Mouse (Mus musculus): ENCODE measurements at regions not wholly inside any gene's neighbourhood (a gene's known extent, or its start where the extent isn't known, plus 50 kb on each side); places are given as distances from the start of the nearest gene placed in this dataset.

- DNase-seq = no peak
- TF ChIP-seq POLR2A (IDR thresholded peaks at IDR 0.05; ENCODE audit: borderline replicate concordance, extremely low read depth, low read depth, low read length) (no peak), CTCF (IDR thresholded peaks at IDR 0.05; ENCODE audit: insufficient read depth, low read length) (no peak)
- Histone ChIP-seq H3K4me3 (replicated peaks; ENCODE audit: extremely low read depth, low read depth, low read length) (no peak overlapping the region), H3K4me1 (ENCODE audit: control insufficient read depth, insufficient read depth, low read length) (no peaks in the 10 kb centered on the region)
- WGBS = 88% methylated on average over 8 of the region's 8 CpGs
Observed at GRCm38 (mm10) chr4:124057607-124058006, 139.8 kb upstream of the 4930535I16Rik start.

GRCm38 (mm10) chr4:124054240-124054760 is 136.5 kb upstream of the 4930535I16Rik start:
- TF ChIP-seq CTCF (IDR thresholded peaks at IDR 0.05; ENCODE audit: insufficient read depth, low read length) (no peak), POLR2A (IDR thresholded peaks at IDR 0.05; ENCODE audit: borderline replicate concordance, extremely low read depth, low read depth, low read length) (no peak)
- 55% methylated on average over 1 of the region's 1 CpGs for WGBS
- Histone ChIP-seq H3K4me3 (replicated peaks; ENCODE audit: extremely low read depth, low read depth, low read length) (no peak overlapping the region), H3K4me1 (ENCODE audit: control insufficient read depth, insufficient read depth, low read length) (no peaks in the 10 kb centered on the region)
- DNase-seq = no peak

- TF ChIP-seq CTCF (IDR thresholded peaks at IDR 0.05; ENCODE audit: insufficient read depth, low read length) = no peak
- TF ChIP-seq POLR2A (IDR thresholded peaks at IDR 0.05; ENCODE audit: borderline replicate concordance, extremely low read depth, low read depth, low read length) = no peak
- Histone ChIP-seq H3K4me1 (ENCODE audit: control insufficient read depth, insufficient read depth, low read length) (no peaks in the 10 kb centered on the region), H3K4me3 (replicated peaks; ENCODE audit: extremely low read depth, low read depth, low read length) (no peak overlapping the region)
- DNase-seq = no peak
- WGBS = 86% methylated on average over 2 of the region's 2 CpGs
Observed at GRCm38 (mm10) chr4:124053340-124054038, 135.7 kb upstream of the 4930535I16Rik start.

DNA sequence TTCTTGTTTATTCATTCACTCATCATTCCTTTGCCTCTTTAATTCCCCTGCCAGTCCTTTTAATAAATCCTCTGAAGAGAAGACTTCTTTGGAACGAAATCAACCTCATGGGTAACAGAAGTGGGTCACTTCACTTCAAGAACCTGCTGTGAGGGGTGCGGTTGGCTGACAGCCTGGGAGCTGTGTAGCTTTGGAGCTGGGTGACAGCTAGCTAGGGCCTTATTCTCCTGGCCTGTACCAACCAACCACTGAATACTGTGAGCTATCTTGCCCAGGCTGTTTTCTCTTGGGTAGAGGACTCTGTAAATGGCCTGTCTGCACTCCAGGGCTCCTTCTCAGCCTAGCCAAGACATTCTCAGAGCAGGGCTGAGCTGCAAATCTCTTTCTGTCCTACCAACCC is 134.6 kb upstream of the 4930535I16Rik start:
- no peak for TF ChIP-seq POLR2A (IDR thresholded peaks at IDR 0.05; ENCODE audit: borderline replicate concordance, extremely low read depth, low read depth, low read length)
- no peak for TF ChIP-seq CTCF (IDR thresholded peaks at IDR 0.05; ENCODE audit: insufficient read depth, low read length)
- WGBS = 63% methylated on average over 2 of the region's 2 CpGs

DNA sequence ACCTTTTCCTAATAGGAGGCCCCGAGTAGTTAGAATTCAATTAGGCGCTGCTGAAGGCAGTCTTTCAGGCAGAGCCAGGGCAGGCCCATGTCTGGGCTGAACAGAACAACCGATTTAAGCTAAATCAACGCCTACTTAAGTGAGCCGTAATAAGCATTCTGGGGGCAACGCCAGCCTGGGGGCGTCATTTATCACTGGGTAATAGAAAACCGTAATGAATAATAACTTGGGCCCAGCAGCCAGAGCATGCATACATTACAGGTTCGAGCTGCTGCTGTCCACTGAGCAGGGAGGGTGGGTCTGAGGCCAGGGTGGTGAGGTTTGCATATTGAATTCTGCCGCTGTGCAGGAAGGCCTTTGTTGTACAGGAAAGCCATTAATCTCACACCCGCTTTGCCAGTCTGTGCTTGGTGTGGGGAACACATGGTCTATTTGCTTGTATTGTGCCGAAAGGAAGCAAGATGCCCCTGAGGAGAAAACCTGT is 130.6 kb upstream of the 4930535I16Rik start:
- H3K4me1 ChIP-seq (ENCODE audit: control insufficient read depth, insufficient read depth, low read length) = no peaks in the 10 kb centered on the region
- H3K4me3 ChIP-seq (replicated peaks; ENCODE audit: extremely low read depth, low read depth, low read length) = no peak overlapping the region
- no peak for DNase-seq
- WGBS = 56% methylated on average over 12 of the region's 12 CpGs
- no peak for TF ChIP-seq CTCF (IDR thresholded peaks at IDR 0.05; ENCODE audit: insufficient read depth, low read length)
- no peak for TF ChIP-seq POLR2A (IDR thresholded peaks at IDR 0.05; ENCODE audit: borderline replicate concordance, extremely low read depth, low read depth, low read length)

More for the DNA sequence above, 134.6 kb upstream of the 4930535I16Rik start:
- no peaks in the 10 kb centered on the region for H3K4me1 ChIP-seq (ENCODE audit: control insufficient read depth, insufficient read depth, low read length)
- DNase-seq = peak; percentile 11
- H3K4me3 ChIP-seq (replicated peaks; ENCODE audit: extremely low read depth, low read depth, low read length) = no peak overlapping the region

DNA sequence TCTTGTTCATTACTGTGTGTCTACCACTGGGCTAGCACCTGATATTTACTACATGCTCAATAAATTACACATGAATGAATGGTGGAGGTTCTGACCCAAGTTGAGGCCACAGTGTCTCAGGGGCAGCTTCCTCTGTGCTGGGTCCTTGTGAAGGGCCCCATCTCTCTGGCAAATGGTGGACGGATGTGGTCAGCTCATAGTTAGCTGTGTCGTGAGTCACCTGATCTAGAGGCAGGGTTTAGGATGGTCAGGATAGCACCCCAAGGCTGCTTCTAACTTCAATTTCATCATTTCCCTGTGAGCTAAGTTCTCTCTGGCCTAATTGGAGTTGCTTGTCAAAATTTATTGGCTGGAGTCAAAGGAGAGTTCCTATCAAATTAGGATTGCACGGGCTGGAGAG is 130.1 kb upstream of the 4930535I16Rik start:
- no peak for DNase-seq
- H3K4me1 ChIP-seq (ENCODE audit: control insufficient read depth, insufficient read depth, low read length) = no peaks in the 10 kb centered on the region
- no peak for TF ChIP-seq CTCF (IDR thresholded peaks at IDR 0.05; ENCODE audit: insufficient read depth, low read length)
- TF ChIP-seq POLR2A (IDR thresholded peaks at IDR 0.05; ENCODE audit: borderline replicate concordance, extremely low read depth, low read depth, low read length) = no peak
- 76% methylated on average over 3 of the region's 3 CpGs for WGBS
- H3K4me3 ChIP-seq (replicated peaks; ENCODE audit: extremely low read depth, low read depth, low read length) = no peak overlapping the region

- no peaks in the 10 kb centered on the region for H3K4me1 ChIP-seq (ENCODE audit: control insufficient read depth, insufficient read depth, low read length)
- WGBS = 62% methylated on average over 12 of the region's 12 CpGs
- H3K4me3 ChIP-seq (replicated peaks; ENCODE audit: extremely low read depth, low read depth, low read length) = no peak overlapping the region
- TF ChIP-seq CTCF (IDR thresholded peaks at IDR 0.05; ENCODE audit: insufficient read depth, low read length) (no peak), POLR2A (IDR thresholded peaks at IDR 0.05; ENCODE audit: borderline replicate concordance, extremely low read depth, low read depth, low read length) (no peak)
- DNase-seq = no peak
Observed at GRCm38 (mm10) chr4:124036483-124036882, 118.7 kb upstream of the 4930535I16Rik start.

DNA sequence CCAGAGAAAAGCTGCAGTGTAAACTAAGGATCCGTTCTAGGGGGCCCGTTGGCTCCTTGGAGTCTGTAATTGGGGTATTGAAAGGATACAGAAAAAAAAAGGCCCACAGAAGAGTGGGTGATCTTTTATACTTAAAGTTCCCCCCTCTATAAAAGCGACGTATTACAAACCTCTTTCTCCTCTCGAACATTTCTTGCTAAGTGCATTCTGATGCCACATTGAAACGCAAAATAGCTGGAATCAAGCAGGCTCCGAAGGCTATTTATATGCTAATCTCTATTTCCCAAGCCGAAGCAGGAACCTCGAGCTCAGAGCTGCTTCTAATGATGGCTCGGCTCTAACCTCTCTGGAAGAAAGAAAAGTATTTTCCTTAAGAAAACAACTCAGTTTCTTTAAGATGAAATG is 117.8 kb upstream of the 4930535I16Rik start:
- Histone ChIP-seq H3K4me1 (ENCODE audit: control insufficient read depth, insufficient read depth, low read length) (no peaks in the 10 kb centered on the region), H3K4me3 (replicated peaks; ENCODE audit: extremely low read depth, low read depth, low read length) (no peak overlapping the region)
- TF ChIP-seq POLR2A (IDR thresholded peaks at IDR 0.05; ENCODE audit: borderline replicate concordance, extremely low read depth, low read depth, low read length) = no peak
- no peak for TF ChIP-seq CTCF (IDR thresholded peaks at IDR 0.05; ENCODE audit: insufficient read depth, low read length)
- WGBS = 27% methylated on average over 10 of the region's 10 CpGs
- no peak for DNase-seq

- Histone ChIP-seq H3K4me3 (replicated peaks; ENCODE audit: extremely low read depth, low read depth, low read length) (no peak overlapping the region), H3K4me1 (ENCODE audit: control insufficient read depth, insufficient read depth, low read length) (no peaks in the 10 kb centered on the region)
- 27% methylated on average over 7 of the region's 7 CpGs for WGBS
- DNase-seq = no peak
- TF ChIP-seq POLR2A (IDR thresholded peaks at IDR 0.05; ENCODE audit: borderline replicate concordance, extremely low read depth, low read depth, low read length) (no peak), CTCF (IDR thresholded peaks at IDR 0.05; ENCODE audit: insufficient read depth, low read length) (no peak)
Observed at GRCm38 (mm10) chr4:124035192-124035591, 117.4 kb upstream of the 4930535I16Rik start.

GRCm38 (mm10) chr4:124028061-124028460 is 110.2 kb upstream of the 4930535I16Rik start:
- H3K4me1 ChIP-seq (ENCODE audit: control insufficient read depth, insufficient read depth, low read length) = no peaks in the 10 kb centered on the region
- no peak overlapping the region for H3K4me3 ChIP-seq (replicated peaks; ENCODE audit: extremely low read depth, low read depth, low read length)
- TF ChIP-seq POLR2A (IDR thresholded peaks at IDR 0.05; ENCODE audit: borderline replicate concordance, extremely low read depth, low read depth, low read length) = no peak
- TF ChIP-seq CTCF (IDR thresholded peaks at IDR 0.05; ENCODE audit: insufficient read depth, low read length) = no peak
- 75% methylated on average over 12 of the region's 12 CpGs for whole genome bisulfite sequencing
- DNase-seq = no peak

Data from lung, adult 2 months (tissue).